Mouse (Mus musculus) embryo, embryonic 9.5 days (tissue): ENCODE data around the gene Rif1.
A peak's percentile ranks its signal among the peaks of the same experiment; 100 is the strongest.

Source experiments
- DNase-seq: peaks from one replicate; pipeline ENCODE4 v3.0.0-alpha.2; 2017; ENCODE audit errors: extremely low spot score

Gene Rif1

GRCm38 (mm10) chr2:52072491-52073140 is at the start of gene Rif1:
TSS of gene Rif1 (plus strand) at chr2:52072832.
- DNase-seq: peak; percentile 92

- no peak for DNase-seq
Observed at GRCm38 (mm10) chr2:52027061-52027460, 45.6 kb upstream of the Rif1 start.

- no peak for DNase-seq
Observed at GRCm38 (mm10) chr2:52029426-52029825, 43.2 kb upstream of the Rif1 start.

- DNase-seq: no peak
Observed at GRCm38 (mm10) chr2:52031491-52031890, 41.1 kb upstream of the Rif1 start.

GRCm38 (mm10) chr2:52034601-52035000 is 38.0 kb upstream of the Rif1 start:
- DNase-seq: no peak

GRCm38 (mm10) chr2:52035144-52035543 is 37.5 kb upstream of the Rif1 start:
- DNase-seq: no peak

- DNase-seq: no peak
Observed at GRCm38 (mm10) chr2:52036929-52037595, 35.6 kb upstream of the Rif1 start.

- DNase-seq: peak; percentile 63
Observed at GRCm38 (mm10) chr2:52037882-52038281, 34.8 kb upstream of the Rif1 start, which contains the start of gene Tnfaip6. TSS of gene Tnfaip6 (plus strand) at chr2:52038009.

- peak; percentile 24 for DNase-seq
Observed at GRCm38 (mm10) chr2:52038558-52038957, 34.1 kb upstream of the Rif1 start.

GRCm38 (mm10) chr2:52039083-52039801 is 33.4 kb upstream of the Rif1 start:
- DNase-seq: peak; percentile 45

- DNase-seq: no peak
Observed at GRCm38 (mm10) chr2:52042132-52042531, 30.5 kb upstream of the Rif1 start.

GRCm38 (mm10) chr2:52042714-52043113 is 29.9 kb upstream of the Rif1 start:
- DNase-seq: no peak

GRCm38 (mm10) chr2:52043485-52043884 is 29.1 kb upstream of the Rif1 start:
- DNase-seq: no peak

- no peak for DNase-seq
Observed at GRCm38 (mm10) chr2:52046032-52046431, 26.6 kb upstream of the Rif1 start.

- DNase-seq: no peak
Observed at GRCm38 (mm10) chr2:52050823-52051222, 21.8 kb upstream of the Rif1 start.

- DNase-seq: no peak
Observed at GRCm38 (mm10) chr2:52052335-52052734, 20.3 kb upstream of the Rif1 start.

GRCm38 (mm10) chr2:52053502-52053901 is 19.1 kb upstream of the Rif1 start:
- DNase-seq: no peak

- no peak for DNase-seq
Observed at GRCm38 (mm10) chr2:52055616-52056015, 17.0 kb upstream of the Rif1 start.

- no peak for DNase-seq
Observed at GRCm38 (mm10) chr2:52057099-52057498, 15.5 kb upstream of the Rif1 start.

- no peak for DNase-seq
Observed at GRCm38 (mm10) chr2:52057681-52058080, 15.0 kb upstream of the Rif1 start.

GRCm38 (mm10) chr2:52068641-52069040 is 4.0 kb upstream of the Rif1 start:
- no peak for DNase-seq

GRCm38 (mm10) chr2:52070816-52071215 is 1.8 kb upstream of the Rif1 start:
- DNase-seq: no peak
